ENCODE assay signal across 9 mouse cellular contexts in genomic region chr13:111789420-111790065, GRCm38 (mm10). TPM values are rescaled to one million over a fixed set of nuclear protein-coding genes. Genes with fewer than 3 reads are reported as not detected.
A peak's percentile ranks its signal among the peaks of the same experiment; 100 is the strongest.
DNase-seq lines count a peak whose midpoint lies in the region; ATAC-seq and TF ChIP-seq lines count a peak whose summit lies in the region.
"Had no signal": no experiment of that assay in that cellular context is flagged by ENCODE, and none has a peak within 500 bp of the region (broad histone marks: within the 10 kb centered on the region; RNA-seq: fewer than 3 reads in every experiment).

No protein-coding gene starts in this region.

- TF ChIP-seq CTCF in stomach, postnatal 0 days (IDR thresholded peaks at IDR 0.05; ENCODE audit: low read depth): no peak

- H3K36me3 ChIP-seq in heart, embryonic 14.5 days (ENCODE audit: control insufficient read depth, insufficient read depth, low read length): no peaks in the 10 kb centered on the region
- no peaks in the 10 kb centered on the region for H3K36me3 ChIP-seq in kidney, embryonic 15.5 days
- H3K36me3 ChIP-seq in stomach, postnatal 0 days (ENCODE audit: control insufficient read depth, insufficient read depth, low read length): no peaks in the 10 kb centered on the region; the same call in 1 of the 2 replicates
- H3K36me3 ChIP-seq: limb, embryonic 15.5 days had no signal

- H3K4me2 ChIP-seq in heart, embryonic 14.5 days (ENCODE audit: low read length): peak overlapping the region; percentile 1; the same call in 1 of the 2 replicates
- H3K4me2 ChIP-seq in kidney, embryonic 15.5 days: peak overlapping the region; percentile 38; the same call in 1 of the 2 replicates
- H3K4me2 ChIP-seq in stomach, postnatal 0 days (replicated peaks; ENCODE audit: low read depth): no peak overlapping the region; the same call in 1 of the 2 replicates
- H3K4me2 ChIP-seq: limb, embryonic 15.5 days had no signal

- no peaks in the 10 kb centered on the region for H3K27me3 ChIP-seq in heart, embryonic 14.5 days (ENCODE audit: control insufficient read depth, insufficient read depth, low read length)
- no peaks in the 10 kb centered on the region for H3K27me3 ChIP-seq in kidney, embryonic 15.5 days
- H3K27me3 ChIP-seq in stomach, postnatal 0 days (ENCODE audit: control insufficient read depth, insufficient read depth, low read length): no peaks in the 10 kb centered on the region
- H3K27me3 ChIP-seq: limb, embryonic 15.5 days had no signal

- peak overlapping the region; percentile 31 to 58; a peak in 2 of 4 replicates for H3K27ac ChIP-seq in heart, embryonic 14.5 days (replicated peaks in 1 of 2; ENCODE audit: control insufficient read depth in 1 of 2, insufficient read depth in 1 of 2, low read depth in 2 of 2, low read length in 2 of 2)
- peak overlapping the region; percentile 66 for H3K27ac ChIP-seq in kidney, embryonic 15.5 days
- peak overlapping the region; percentile 49; the same call in 1 of the 2 replicates for H3K27ac ChIP-seq in stomach, postnatal 0 days (replicated peaks)
- H3K27ac ChIP-seq: limb, embryonic 15.5 days had no signal

- H3K9ac ChIP-seq in heart, embryonic 14.5 days (ENCODE audit: low read length): peak overlapping the region; percentile 49; the same call in 1 of the 2 replicates
- H3K9ac ChIP-seq in kidney, embryonic 15.5 days: no peak overlapping the region
- peak overlapping the region; percentile 31; the same call in 1 of the 2 replicates for H3K9ac ChIP-seq in stomach, postnatal 0 days (ENCODE audit: low read length)
- H3K9ac ChIP-seq: limb, embryonic 15.5 days had no signal

- TF ChIP-seq EP300 in stomach, postnatal 0 days (optimal IDR thresholded peaks at IDR 0.05): no peak

- no peak for DNase-seq in heart, postnatal 4 days
- peak; percentile 35 for DNase-seq in thymus, postnatal 0 days (ENCODE audit: low spot score)
- no peak for DNase-seq in thymus, adult 18-20 months
- DNase-seq in stomach, postnatal 0 days (ENCODE audit: low spot score): peak; percentile 16
- DNase-seq in adipocyte (ENCODE audit: low spot score): no peak

- H3K4me3 ChIP-seq in heart, embryonic 14.5 days (ENCODE audit: control insufficient read depth in 1 of 2, insufficient read depth in 1 of 2, low read depth in 1 of 2, low read length in 2 of 2): no peak overlapping the region
- H3K4me3 ChIP-seq in kidney, embryonic 15.5 days (replicated peaks): no peak overlapping the region
- no peak overlapping the region for H3K4me3 ChIP-seq in stomach, postnatal 0 days (ENCODE audit: low read depth, low read length)
- H3K4me3 ChIP-seq: limb, embryonic 15.5 days had no signal

- peaks cover 39 to 52% of the 10 kb centered on the region in 2 experiments for H3K4me1 ChIP-seq in heart, embryonic 14.5 days (ENCODE audit: control insufficient read depth in 2 of 2, insufficient read depth in 2 of 2, low read length in 2 of 2)
- H3K4me1 ChIP-seq in kidney, embryonic 15.5 days: peaks cover 73% of the 10 kb centered on the region
- peaks cover 15% of the 10 kb centered on the region for H3K4me1 ChIP-seq in stomach, postnatal 0 days (replicated peaks; ENCODE audit: control insufficient read depth, insufficient read depth)

- H3K9me3 ChIP-seq in heart, embryonic 14.5 days (ENCODE audit: control insufficient read depth, low read length): no peaks in the 10 kb centered on the region
- H3K9me3 ChIP-seq in kidney, embryonic 15.5 days (replicated peaks): no peaks in the 10 kb centered on the region
- H3K9me3 ChIP-seq in stomach, postnatal 0 days (ENCODE audit: control insufficient read depth, low read length): no peaks in the 10 kb centered on the region
- H3K9me3 ChIP-seq: limb, embryonic 15.5 days had no signal

- 55% methylated on average over 9 of the region's 9 CpGs for WGBS in heart, embryonic 14.5 days
- WGBS in kidney, embryonic 15.5 days: 23% methylated on average over 9 of the region's 9 CpGs
- WGBS in stomach, postnatal 0 days: 44% methylated on average over 9 of the region's 9 CpGs

- ATAC-seq in heart, embryonic 14.5 days (ENCODE audit: insufficient number of reproducible peaks, insufficient read depth, low FRiP score, low read depth): no peak
- peak; percentile 55 for ATAC-seq in kidney, embryonic 15.5 days (replicated peaks; ENCODE audit: low FRiP score)
- ATAC-seq in stomach, postnatal 0 days (ENCODE audit: low FRiP score, low TSS enrichment): no peak
- no peak for ATAC-seq in cerebellum, adult (ENCODE audit: insufficient number of reproducible peaks, low FRiP score, low TSS enrichment)

RNA-seq across cellular contexts. Expression of gene Map3k1, which starts 19.2 kb away (rescaled TPM):
- polyA plus RNA-seq in heart, embryonic 14.5 days (2014; fragmentation: Nextera tagmentation; extraction: Ambion mirVana): 15.3 and 15.7 TPM in 2 replicates
- total RNA-seq in heart, postnatal 4 days (2021): 10 to 100 TPM; 29.9 to 33.8 TPM
- polyA plus RNA-seq in thymus, postnatal 0 days (2015; fragmentation: Nextera tagmentation; extraction: Ambion mirVana): 35.8 and 42.7 TPM in 2 replicates
- 27.2 and 29.8 TPM in 2 replicates for polyA plus RNA-seq in kidney, embryonic 15.5 days (2015; fragmentation: Nextera tagmentation; extraction: Ambion mirVana)
- polyA plus RNA-seq in stomach, postnatal 0 days (2015; fragmentation: Nextera tagmentation; extraction: Ambion mirVana): 12.9 and 13.3 TPM in 2 replicates

Comparison
In these comparisons a context has a peak if more than half of its experiments do, and no peak if none do; other contexts are left out.
1. DNase-seq: peak in thymus, postnatal 0 days (single experiment) and stomach, postnatal 0 days (single experiment); none in heart, postnatal 4 days (single experiment), thymus, adult 18-20 months (0 of 2) and adipocyte (single experiment).
2. Peak in every context shown above with its lines, with median percentiles within 50 percentile points of each other: H3K27ac ChIP-seq.